In genomic region chr2:109442551-109443120, GRCm38 (mm10) we compare ENCODE assay signal across 30 mouse cellular contexts.
DNase-seq lines count a peak whose midpoint lies in the region; ATAC-seq and TF ChIP-seq lines count a peak whose summit lies in the region.
"Had no signal": no experiment of that assay in that cellular context is flagged by ENCODE, and none has a peak within 500 bp of the region (broad histone marks: within the 10 kb centered on the region; RNA-seq: fewer than 3 reads in every experiment).

No protein-coding gene starts in this region.

- WGBS in forebrain, embryonic 16.5 days, result 70% methylated on average over 3 of the region's 3 CpGs

- no peak for ATAC-seq in forebrain, embryonic 16.5 days
- ATAC-seq: hindbrain, embryonic 16.5 days had no signal

- H3K9ac ChIP-seq in forebrain, embryonic 16.5 days (replicated peaks; ENCODE audit: low read depth, low read length), result no peak overlapping the region
- H3K9ac ChIP-seq: embryonic facial prominence, embryonic 12.5 days; forebrain, postnatal 0 days; heart, embryonic 15.5 days; limb, embryonic 15.5 days; liver, embryonic 13.5 days; neural tube, embryonic 15.5 days had no signal

- H3ac ChIP-seq in C2C12 (ENCODE audit: control insufficient read depth, insufficient read length, low read depth), result no peak overlapping the region

- H3K4me1 ChIP-seq in forebrain, embryonic 16.5 days (replicated peaks; ENCODE audit: control insufficient read depth, insufficient read depth, low read length), result no peaks in the 10 kb centered on the region
- H3K4me1 ChIP-seq: embryonic facial prominence, embryonic 12.5 days; heart, embryonic 15.5 days; limb, embryonic 10.5 days; limb, embryonic 15.5 days; liver, embryonic 13.5 days; neural tube, embryonic 15.5 days had no signal

- no peak overlapping the region for H3K27ac ChIP-seq in forebrain, embryonic 16.5 days (ENCODE audit: low read length)
- H3K27ac ChIP-seq: embryonic facial prominence, embryonic 12.5 days; heart, embryonic 15.5 days; limb, embryonic 10.5 days; limb, embryonic 15.5 days; liver, embryonic 13.5 days; neural tube, embryonic 15.5 days; stomach, postnatal 0 days had no signal

- H3K79me3 ChIP-seq in C2C12 (ENCODE audit: low read depth), result no peaks in the 10 kb centered on the region

- no peaks in the 10 kb centered on the region for H3K36me3 ChIP-seq in C2C12 (ENCODE audit: control insufficient read depth, insufficient read depth)
- no peaks in the 10 kb centered on the region for H3K36me3 ChIP-seq in forebrain, embryonic 16.5 days (ENCODE audit: control insufficient read depth, insufficient read depth)
- H3K36me3 ChIP-seq: embryonic facial prominence, embryonic 12.5 days; G1E; heart, embryonic 15.5 days; limb, embryonic 10.5 days; limb, embryonic 15.5 days; liver, embryonic 13.5 days; neural tube, embryonic 15.5 days had no signal

- H3K79me2 ChIP-seq in C2C12 (ENCODE audit: control insufficient read depth, insufficient read depth), result no peaks in the 10 kb centered on the region

- peak; percentile 19 to 39 for DNase-seq in adrenal gland, adult 18-20 months (ENCODE audit: low spot score in 2 of 2)
- DNase-seq in adrenal gland, postnatal 25 days, result no peak
- peak; percentile 22 for DNase-seq in adrenal gland, adult 8-10 months
- DNase-seq in layer of hippocampus, adult 11-12 months (ENCODE audit: low spot score), result no peak
- no peak for DNase-seq in embryo, embryonic 9.5 days (ENCODE audit: extremely low spot score)
- DNase-seq: B cell, adult 2 months; cerebellum, adult 8-10 months; cerebellum, postnatal 25 days; forebrain, postnatal 0 days; gastrocnemius, postnatal 14 days; kidney, adult 2 months; kidney, postnatal 36 days; layer of hippocampus, postnatal 36 days; liver, embryonic 13.5 days; lung, adult 18-20 months; lung, postnatal 14 days; midbrain, embryonic 14.5 days; right cerebral cortex, adult 18-20 months; thymus, adult 18-20 months; thymus, postnatal 25 days had no signal

- no peaks in the 10 kb centered on the region for H3K9me3 ChIP-seq in forebrain, embryonic 16.5 days (ENCODE audit: control insufficient read depth, low read length)
- H3K9me3 ChIP-seq: embryonic facial prominence, embryonic 12.5 days; G1E; heart, embryonic 15.5 days; limb, embryonic 10.5 days; limb, embryonic 15.5 days; liver, embryonic 13.5 days had no signal

- no peak for TF ChIP-seq CTCF in C2C12 (IDR thresholded peaks at IDR 0.05; ENCODE audit: control insufficient read depth, insufficient read depth, insufficient read length)

- H3K27me3 ChIP-seq in C2C12 (ENCODE audit: control insufficient read depth, insufficient read depth, insufficient read length), result no peaks in the 10 kb centered on the region
- H3K27me3 ChIP-seq in forebrain, embryonic 16.5 days (replicated peaks; ENCODE audit: control insufficient read depth, insufficient read depth, low read length), result no peaks in the 10 kb centered on the region
- H3K27me3 ChIP-seq: embryonic facial prominence, embryonic 12.5 days; heart, embryonic 15.5 days; limb, embryonic 15.5 days; liver, embryonic 13.5 days; neural tube, embryonic 15.5 days had no signal

- H3K4me3 ChIP-seq in C2C12 (ENCODE audit: insufficient read depth, poor library complexity, severe bottlenecking), result no peak overlapping the region
- no peak overlapping the region for H3K4me3 ChIP-seq in forebrain, embryonic 16.5 days (replicated peaks; ENCODE audit: low read length)
- H3K4me3 ChIP-seq: embryonic facial prominence, embryonic 12.5 days; heart, embryonic 15.5 days; limb, embryonic 10.5 days; limb, embryonic 15.5 days; liver, embryonic 13.5 days; neural tube, embryonic 15.5 days had no signal

- H3K4me2 ChIP-seq in forebrain, embryonic 16.5 days (ENCODE audit: low read length), result no peak overlapping the region
- H3K4me2 ChIP-seq: embryonic facial prominence, embryonic 12.5 days; heart, embryonic 15.5 days; limb, embryonic 15.5 days; liver, embryonic 13.5 days; neural tube, embryonic 15.5 days had no signal

TF ChIP-seq in C2C12, 6 proteins besides CTCF, POLR2A, EP300 and RAD21:
- TF ChIP-seq MYOG (IDR thresholded peaks at IDR 0.05; ENCODE audit: control insufficient read depth, extremely low read depth, insufficient read length), result no peak
- peak; percentile 38 for TF ChIP-seq FOSL1 (IDR thresholded peaks at IDR 0.05; ENCODE audit: insufficient read depth, low read length, poor library complexity, severe bottlenecking)

Comparison
In these comparisons a context has a peak if more than half of its experiments do, and no peak if none do; other contexts are left out.
1. DNase-seq: peak in adrenal gland, adult 18-20 months (2 of 2) and adrenal gland, adult 8-10 months (single experiment); none in adrenal gland, postnatal 25 days (single experiment), layer of hippocampus, adult 11-12 months (single experiment) and embryo, embryonic 9.5 days (single experiment).